Mouse (Mus musculus) retina, postnatal 1 day (tissue): ENCODE results near the gene Tbccd1.
A peak's percentile ranks its signal among the peaks of the same experiment; 100 is the strongest.

ENCODE experiments used
- DNase-seq: peaks from one replicate; pipeline ENCODE4 v3.0.0-alpha.2; 2012

Gene Tbccd1

GRCm38 (mm10) chr16:22857431-22858113 lies at the start of gene Tbccd1, which contains the start of gene Dnajb11:
Gene Tbccd1, minus strand, starts transcription at chr16:22857669.
Gene Dnajb11, plus strand, starts transcription at chr16:22857845.
- peak; percentile 100 for DNase-seq

DNA sequence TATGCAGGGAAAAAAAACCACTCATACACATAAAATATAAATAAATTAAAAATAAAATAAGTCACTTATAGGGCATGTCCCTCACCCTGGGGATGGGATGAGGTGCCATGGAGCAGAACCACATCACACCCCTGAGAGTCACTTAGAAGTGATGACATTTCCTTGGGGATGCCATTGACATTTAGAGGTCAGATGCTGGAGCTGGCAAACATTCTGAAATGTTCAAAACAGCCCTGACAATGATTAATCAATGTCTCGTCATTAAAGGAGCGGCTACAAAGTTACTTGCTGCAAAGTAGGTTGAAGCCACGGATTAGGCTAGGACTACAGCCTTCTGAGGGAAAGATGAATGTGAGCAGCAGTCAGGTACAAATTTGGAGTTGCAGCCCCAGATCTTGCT lies 43.9 kb upstream of the Tbccd1 start:
- DNase-seq: no peak

DNA sequence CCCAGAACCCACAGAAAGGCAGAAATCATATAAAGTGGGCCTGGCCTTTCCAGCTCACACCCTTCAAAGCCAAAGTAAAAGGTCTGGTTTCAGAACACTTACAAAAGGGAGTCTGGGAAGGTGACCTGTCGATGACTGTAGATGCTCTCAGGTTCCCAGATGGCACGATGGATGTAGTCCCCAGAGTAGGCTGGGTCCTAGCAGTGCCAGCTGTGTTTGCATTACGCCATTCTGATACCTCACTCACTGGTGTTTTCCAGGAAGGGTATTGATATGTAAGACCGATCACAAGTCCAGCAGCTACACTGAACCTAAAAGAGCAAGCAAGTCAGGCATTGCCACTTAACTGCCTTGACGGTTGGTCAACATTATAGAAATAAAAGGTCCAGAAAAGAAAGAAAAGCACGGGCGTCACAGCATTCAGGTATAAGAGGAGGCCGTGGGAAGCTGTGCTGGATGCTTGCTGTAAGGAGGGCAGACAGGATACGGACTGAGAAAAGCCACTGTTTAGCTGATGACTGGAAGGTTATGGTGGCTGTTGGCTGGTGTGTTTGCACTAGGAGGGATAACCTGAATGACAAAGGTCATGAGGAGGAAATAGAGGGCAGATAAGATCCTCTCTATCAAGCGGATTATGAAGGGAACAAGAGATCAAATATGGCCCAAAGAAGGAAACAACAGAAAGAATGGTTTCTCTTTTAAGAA lies 42.5 kb upstream of the Tbccd1 start:
- DNase-seq: no peak

- no peak for DNase-seq
Observed at GRCm38 (mm10) chr16:22899346-22899745, 41.9 kb upstream of the Tbccd1 start.

- no peak for DNase-seq
Observed at GRCm38 (mm10) chr16:22896618-22897017, 39.1 kb upstream of the Tbccd1 start.

DNA sequence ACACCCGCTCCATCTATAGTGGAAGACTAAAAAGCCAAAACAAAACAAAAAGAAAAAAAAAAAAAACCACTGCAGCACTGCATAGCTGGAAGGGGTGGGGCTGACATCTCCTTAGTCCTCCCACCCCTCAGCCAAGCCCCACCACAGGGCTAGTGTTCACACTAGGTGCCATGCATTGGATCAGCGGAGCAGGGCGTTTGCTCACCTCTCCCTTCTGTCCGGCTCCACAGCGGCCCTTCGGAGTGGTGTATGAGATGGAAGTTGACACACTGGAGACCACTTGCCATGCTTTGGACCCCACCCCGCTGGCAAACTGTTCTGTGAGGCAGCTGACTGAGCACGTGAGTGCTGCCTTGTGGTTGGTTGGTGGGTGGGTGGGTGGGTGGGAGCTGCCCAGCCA lies 36.6 kb upstream of the Tbccd1 start:
- DNase-seq: no peak

DNA sequence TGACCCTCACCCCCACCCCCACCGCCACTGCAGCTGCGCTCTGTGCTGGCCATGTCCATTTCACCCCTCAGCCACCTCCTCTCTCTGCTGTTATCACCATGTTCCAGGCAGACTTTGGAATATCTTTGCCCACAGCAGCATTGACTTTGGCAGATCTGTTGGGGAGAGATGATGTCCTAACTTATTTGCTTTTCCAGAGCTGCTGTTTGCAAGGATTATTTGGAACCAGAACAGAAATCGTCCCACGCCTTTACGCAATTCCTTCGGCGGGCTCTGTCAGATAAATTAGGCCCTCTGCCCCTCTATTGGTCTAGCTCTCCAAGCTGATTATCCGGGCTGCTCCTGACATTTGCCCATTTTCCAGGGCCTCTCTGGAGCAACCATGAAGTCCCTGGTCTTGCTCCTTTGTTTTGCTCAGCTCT lies 34.3 kb upstream of the Tbccd1 start:
- no peak for DNase-seq

DNA sequence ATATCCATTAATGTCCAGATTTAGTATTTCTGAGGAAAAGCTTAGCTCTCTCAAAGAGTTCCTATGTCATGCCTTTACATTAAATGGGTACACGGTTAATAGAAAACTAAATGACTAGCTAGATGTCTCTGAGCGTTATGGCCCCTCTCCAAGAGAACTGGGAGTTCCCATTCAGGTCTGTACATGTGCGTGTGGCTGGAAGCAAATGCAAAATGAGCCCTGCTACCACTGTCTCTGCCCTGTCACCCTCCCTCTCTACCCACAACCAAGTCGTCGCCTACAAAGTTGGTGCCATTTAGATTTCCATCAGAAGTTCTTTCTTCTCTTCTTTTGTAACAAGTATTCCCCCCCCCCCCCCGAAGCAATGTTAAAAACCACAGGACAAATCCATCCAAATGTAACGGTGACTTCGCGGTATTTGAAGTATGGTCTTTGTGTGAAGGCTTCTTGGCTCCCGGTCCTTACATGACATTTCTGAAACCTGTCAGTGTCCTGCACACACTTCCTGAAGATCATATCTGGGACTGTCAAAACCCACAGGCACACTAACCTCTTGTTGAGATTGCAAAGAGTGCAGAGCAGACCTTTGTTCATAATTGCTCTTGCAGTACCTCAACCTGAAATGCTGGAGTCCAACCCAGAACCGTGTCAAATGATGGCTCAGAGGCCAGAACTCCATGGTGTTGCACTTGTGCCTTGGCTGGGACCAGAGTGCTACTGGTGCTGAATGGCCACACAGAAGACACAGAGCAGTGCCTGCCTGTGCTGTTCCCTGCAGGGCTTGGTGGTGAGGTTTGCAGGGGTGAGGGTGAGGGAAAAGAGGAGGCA lies 33.4 kb upstream of the Tbccd1 start, which contains the start of gene Ahsg:
Ahsg (plus strand) TSS at position 595 of the 828 bp plus-strand sequence.
- no peak for DNase-seq

GRCm38 (mm10) chr16:22889716-22890115 lies 32.2 kb upstream of the Tbccd1 start:
- no peak for DNase-seq

DNA sequence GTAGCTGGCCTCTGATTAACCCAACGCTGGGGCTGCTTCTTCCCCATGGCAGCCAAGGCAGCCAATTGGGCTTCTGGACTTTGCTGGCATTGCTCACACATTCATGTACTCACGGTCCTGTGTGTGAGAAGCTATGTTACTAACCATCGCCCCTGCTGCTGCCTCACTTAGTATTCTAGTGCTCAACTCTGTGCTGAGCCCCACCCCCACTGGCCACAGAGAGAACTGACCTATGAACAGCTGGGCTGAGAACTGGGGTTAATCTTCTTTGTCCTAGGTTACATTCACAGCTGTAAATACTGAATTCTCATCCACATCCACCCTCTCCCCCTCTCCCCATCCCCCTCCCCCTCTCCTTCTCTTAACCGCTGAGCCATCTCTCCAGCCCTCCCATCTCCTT lies 31.4 kb upstream of the Tbccd1 start:
- no peak for DNase-seq

GRCm38 (mm10) chr16:22886726-22887125 lies 29.3 kb upstream of the Tbccd1 start:
- no peak for DNase-seq

- DNase-seq: no peak
Observed at GRCm38 (mm10) chr16:22885356-22885755, 27.9 kb upstream of the Tbccd1 start.

DNA sequence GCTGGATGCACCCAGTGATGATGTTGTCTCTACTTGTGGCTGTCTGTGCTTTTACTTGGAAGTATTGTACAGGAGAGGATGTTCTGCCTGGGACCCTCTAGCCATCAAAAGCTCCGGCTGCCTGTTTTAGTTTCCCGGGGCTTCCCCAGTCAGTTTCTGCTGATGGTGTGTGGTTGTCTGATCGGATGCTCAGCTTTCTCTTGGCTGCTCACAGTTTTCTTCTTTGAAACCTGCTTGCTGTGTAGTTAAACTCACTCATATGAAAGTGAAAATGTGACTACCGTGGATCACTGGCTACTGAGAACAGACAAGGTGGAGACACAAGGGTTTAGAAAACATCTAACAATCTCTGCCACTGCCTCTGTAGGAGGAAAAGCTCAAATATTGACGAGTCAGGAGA lies 26.0 kb upstream of the Tbccd1 start:
- DNase-seq: no peak

DNA sequence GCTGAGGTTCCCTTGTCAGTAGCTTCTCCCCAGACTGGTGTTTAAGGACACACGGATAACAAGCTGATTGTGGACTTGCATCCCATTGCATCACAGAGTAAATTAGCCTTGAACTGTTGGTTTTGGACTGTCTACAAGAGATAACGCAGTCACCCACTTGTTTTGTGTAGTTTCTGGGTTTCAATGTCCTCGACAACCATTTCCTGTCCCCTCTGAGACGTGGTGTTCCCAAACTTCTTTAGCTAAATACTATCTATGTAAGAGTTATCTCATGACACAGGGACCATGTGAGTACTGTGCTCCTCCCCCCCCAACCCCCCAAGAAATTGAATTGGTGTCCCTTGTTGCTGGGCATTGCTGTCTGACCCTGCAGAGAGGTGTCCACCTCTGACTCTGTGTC lies 24.0 kb upstream of the Tbccd1 start:
- DNase-seq: no peak

GRCm38 (mm10) chr16:22880900-22881299 lies 23.4 kb upstream of the Tbccd1 start:
- peak; percentile 43 for DNase-seq

DNA sequence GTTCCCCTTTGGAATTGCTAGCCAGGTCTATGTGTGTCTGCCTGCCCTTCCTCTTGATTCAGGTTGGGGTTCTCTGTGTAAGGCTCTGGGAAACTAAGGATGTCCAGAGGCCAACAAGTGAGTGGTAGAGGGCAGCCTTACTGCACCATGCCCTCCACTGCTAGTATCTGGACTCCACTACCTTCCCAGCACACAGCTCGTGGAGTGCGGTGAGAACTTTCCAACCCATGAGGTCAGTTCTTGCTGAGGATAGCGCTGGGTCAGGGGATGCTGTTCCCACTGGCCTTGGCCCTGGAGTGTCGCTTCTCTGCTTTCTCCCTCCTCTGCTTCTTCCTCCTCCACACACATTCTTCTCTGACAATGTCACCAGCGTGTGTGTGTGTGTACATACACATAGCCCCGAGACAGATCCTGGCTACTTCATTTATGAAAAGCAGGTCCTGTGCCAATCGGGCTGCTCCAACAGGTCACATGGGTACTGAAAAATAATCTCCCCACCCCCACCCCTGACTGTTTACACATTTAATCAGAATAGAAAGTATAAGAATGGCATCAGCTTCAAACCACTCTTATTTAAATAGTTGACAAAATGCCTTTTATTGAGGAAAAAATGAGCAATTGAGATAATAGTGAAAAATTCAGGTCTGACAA lies 22.6 kb upstream of the Tbccd1 start:
- DNase-seq: no peak

GRCm38 (mm10) chr16:22878716-22879115 lies 21.2 kb upstream of the Tbccd1 start:
- no peak for DNase-seq

GRCm38 (mm10) chr16:22877660-22878390 lies 20.4 kb upstream of the Tbccd1 start:
- no peak for DNase-seq

DNA sequence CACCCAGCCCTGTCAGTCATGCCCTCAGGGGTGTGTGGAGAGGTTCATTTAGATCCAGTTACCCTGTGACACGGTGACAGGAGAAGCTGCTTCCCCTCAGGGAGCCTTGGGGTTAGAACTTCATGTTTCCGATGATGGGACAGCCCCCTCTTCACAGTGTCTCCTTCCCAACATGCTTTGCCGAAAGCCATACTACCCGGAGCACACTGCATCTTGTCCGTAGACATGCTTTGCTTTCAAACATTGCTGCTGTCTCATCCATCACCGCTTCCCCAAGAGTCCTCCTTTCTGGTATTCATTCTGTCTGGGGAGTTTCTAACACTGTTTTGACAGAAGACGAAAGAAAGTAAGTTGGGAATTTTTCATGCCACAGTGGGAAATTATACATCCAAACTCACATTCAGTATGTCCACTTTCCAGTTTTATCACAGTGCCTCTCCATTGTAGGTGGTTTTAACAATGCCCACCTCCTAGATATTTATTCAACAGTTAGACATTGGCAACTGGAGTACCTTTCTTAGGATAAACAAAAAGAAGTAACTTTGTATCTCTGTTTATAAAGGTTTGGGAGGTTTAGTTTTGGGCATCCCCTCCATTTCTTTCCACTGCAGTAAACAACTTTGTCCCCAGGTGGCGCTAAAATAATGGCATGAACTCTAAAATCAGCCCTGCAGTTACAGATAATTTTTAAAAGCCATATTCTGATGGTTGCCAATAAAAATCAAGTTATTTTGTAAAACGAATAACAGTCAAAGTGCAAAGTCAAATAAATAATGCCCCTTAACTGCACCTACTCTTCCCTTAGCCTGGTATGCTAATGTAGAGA lies 19.0 kb upstream of the Tbccd1 start:
- peak; percentile 48 for DNase-seq

GRCm38 (mm10) chr16:22873369-22873768 lies 15.9 kb upstream of the Tbccd1 start:
- no peak for DNase-seq

DNA sequence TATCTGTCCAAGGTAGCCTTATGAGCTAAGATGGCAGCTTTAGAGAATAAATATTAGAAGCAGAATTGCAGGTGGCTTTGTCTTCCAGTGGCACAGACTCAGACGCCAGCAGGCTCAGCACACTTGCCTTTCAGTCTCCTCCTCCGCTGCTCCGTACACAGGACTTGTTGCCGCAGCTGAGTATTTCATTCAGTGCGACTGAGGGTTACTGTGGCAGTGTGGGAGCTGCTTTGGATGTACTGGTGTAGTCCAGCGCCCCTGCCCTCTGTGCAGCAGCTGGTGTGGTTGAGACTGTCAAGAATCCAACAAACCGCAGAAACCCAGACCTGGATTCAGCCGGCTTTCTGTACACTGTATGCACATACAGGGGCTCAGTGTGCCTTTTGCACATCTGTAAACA lies 14.9 kb upstream of the Tbccd1 start:
- no peak for DNase-seq
